ENCODE assay signal across 25 mouse cellular contexts in genomic region chr1:193457908-193458307, GRCm38 (mm10).
"Had no signal": no experiment of that assay in that cellular context is flagged by ENCODE, and none has a peak within 500 bp of the region (broad histone marks: within the 10 kb centered on the region; RNA-seq: fewer than 3 reads in every experiment).

No protein-coding gene starts in this region.

- H3K9ac ChIP-seq: intestine, embryonic 15.5 days; kidney, embryonic 15.5 days; limb, embryonic 13.5 days; liver, embryonic 12.5 days; liver, embryonic 15.5 days; midbrain, embryonic 13.5 days; neural tube, embryonic 12.5 days; neural tube, embryonic 15.5 days had no signal

- H3K4me1 ChIP-seq: intestine, embryonic 15.5 days; limb, embryonic 13.5 days; liver, embryonic 12.5 days; liver, embryonic 15.5 days; megakaryocyte, embryonic 14.5 days; midbrain, embryonic 10.5 days; midbrain, embryonic 13.5 days; neural tube, embryonic 12.5 days had no signal

- H3K36me3 ChIP-seq: intestine, embryonic 15.5 days; kidney, embryonic 15.5 days; limb, embryonic 10.5 days; limb, embryonic 13.5 days; liver, embryonic 12.5 days; liver, embryonic 15.5 days; midbrain, embryonic 10.5 days; midbrain, embryonic 13.5 days; neural tube, embryonic 12.5 days; neural tube, embryonic 15.5 days had no signal

- H3K4me2 ChIP-seq: intestine, embryonic 15.5 days; kidney, embryonic 15.5 days; limb, embryonic 13.5 days; liver, embryonic 12.5 days; liver, embryonic 15.5 days; midbrain, embryonic 13.5 days; neural tube, embryonic 12.5 days; neural tube, embryonic 15.5 days had no signal

- H3K27ac ChIP-seq: intestine, embryonic 15.5 days; kidney, embryonic 15.5 days; limb, embryonic 10.5 days; limb, embryonic 13.5 days; liver, embryonic 12.5 days; liver, embryonic 15.5 days; macrophage; midbrain, embryonic 10.5 days; midbrain, embryonic 13.5 days; neural tube, embryonic 12.5 days; neural tube, embryonic 15.5 days; stomach, postnatal 0 days had no signal

- H3K27me3 ChIP-seq: intestine, embryonic 15.5 days; kidney, embryonic 15.5 days; limb, embryonic 13.5 days; liver, embryonic 12.5 days; liver, embryonic 15.5 days; midbrain, embryonic 13.5 days; neural tube, embryonic 12.5 days; neural tube, embryonic 15.5 days had no signal

- H3K4me3 ChIP-seq: intestine, embryonic 15.5 days; kidney, embryonic 15.5 days; limb, embryonic 10.5 days; limb, embryonic 13.5 days; liver, embryonic 12.5 days; liver, embryonic 15.5 days; megakaryocyte, embryonic 14.5 days; midbrain, embryonic 10.5 days; midbrain, embryonic 13.5 days; neural tube, embryonic 12.5 days; neural tube, embryonic 15.5 days had no signal

- DNase-seq: kidney, adult 11 months; kidney, adult 8-10 months; kidney, postnatal 10 days; kidney, postnatal 36 days; layer of hippocampus, postnatal 36 days; liver; right cerebral cortex, adult 18-20 months; right cerebral cortex, postnatal 14 days; right cerebral cortex, postnatal 4 days; thymus, adult 2 months; thymus, postnatal 14 days; thymus, postnatal 4 days had no signal

- H3K9me3 ChIP-seq: intestine, embryonic 15.5 days; kidney, embryonic 15.5 days; limb, embryonic 10.5 days; limb, embryonic 13.5 days; liver, embryonic 12.5 days; liver, embryonic 15.5 days; megakaryocyte, embryonic 14.5 days; midbrain, embryonic 10.5 days; midbrain, embryonic 13.5 days; neural tube, embryonic 12.5 days; neural tube, embryonic 15.5 days had no signal

- ATAC-seq: liver, embryonic 12.5 days; midbrain, embryonic 13.5 days had no signal
